In the genomic region with DNA sequence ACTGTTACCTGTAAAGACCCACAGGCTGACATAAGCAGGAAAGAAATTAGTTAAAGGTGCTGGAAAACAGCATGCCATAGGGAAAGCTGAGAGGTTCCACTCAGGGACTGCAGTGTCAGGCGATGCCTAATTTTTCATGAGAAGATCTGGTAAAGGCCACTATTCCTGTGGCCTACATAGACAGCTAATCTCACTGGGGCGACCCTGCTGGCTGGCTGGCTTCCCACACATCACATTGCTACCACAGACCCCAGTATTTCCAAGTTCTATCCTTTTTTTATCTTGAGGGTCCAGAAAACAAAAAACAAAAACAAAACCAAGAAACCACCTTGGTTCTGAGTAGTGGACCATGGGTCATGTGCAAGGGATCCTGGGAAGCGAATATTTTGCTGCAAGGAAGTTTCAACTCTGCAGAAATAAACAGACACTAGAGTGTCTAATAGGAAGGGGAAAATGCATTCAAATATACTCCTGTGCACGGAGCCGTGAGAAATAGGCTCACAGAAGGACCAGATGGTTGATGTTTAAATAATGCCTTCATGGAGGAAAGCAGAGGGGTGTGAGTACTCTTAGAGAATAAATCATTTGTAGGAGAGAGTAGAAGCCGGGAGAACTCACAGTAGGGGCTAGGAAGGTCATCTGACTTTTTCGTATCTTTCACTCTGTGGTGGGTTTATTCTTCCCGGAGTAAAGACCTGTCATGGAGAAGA, we compare ENCODE assay signal across 11 mouse cellular contexts.
"Had no signal": no experiment of that assay in that cellular context is flagged by ENCODE, and none has a peak within 500 bp of the region (broad histone marks: within the 10 kb centered on the region; RNA-seq: fewer than 3 reads in every experiment).

No protein-coding gene starts in this region.

- H3K27me3 ChIP-seq: midbrain, embryonic 12.5 days had no signal

- H3K4me2 ChIP-seq: limb, embryonic 13.5 days; midbrain, embryonic 12.5 days had no signal

- H3K9ac ChIP-seq: limb, embryonic 13.5 days; liver, embryonic 14.5 days; midbrain, embryonic 12.5 days had no signal

- DNase-seq: kidney, postnatal 36 days; layer of hippocampus, adult 9-11 months; layer of hippocampus, postnatal 36 days; lung, adult 18-20 months; thymus, postnatal 4 days had no signal

- H3K27ac ChIP-seq: kidney, postnatal 0 days; limb, embryonic 13.5 days; liver, embryonic 14.5 days; midbrain, embryonic 12.5 days; stomach, postnatal 0 days had no signal

- H3K36me3 ChIP-seq: limb, embryonic 13.5 days; midbrain, embryonic 12.5 days had no signal

- H3K9me3 ChIP-seq: limb, embryonic 13.5 days; midbrain, embryonic 12.5 days had no signal

- H3K4me3 ChIP-seq: limb, embryonic 13.5 days; midbrain, embryonic 12.5 days; myocyte had no signal
